Mouse (Mus musculus) kidney, postnatal 36 days (tissue): ENCODE results near the gene Oas1e.

Experiments
- DNase-seq, 2 experiments: peaks; one replicate each; pipeline ENCODE4 v3.0.0; 2021 to 2022; ENCODE audit warnings: mixed read lengths in 2 of 2

Oas1e gene

DNA sequence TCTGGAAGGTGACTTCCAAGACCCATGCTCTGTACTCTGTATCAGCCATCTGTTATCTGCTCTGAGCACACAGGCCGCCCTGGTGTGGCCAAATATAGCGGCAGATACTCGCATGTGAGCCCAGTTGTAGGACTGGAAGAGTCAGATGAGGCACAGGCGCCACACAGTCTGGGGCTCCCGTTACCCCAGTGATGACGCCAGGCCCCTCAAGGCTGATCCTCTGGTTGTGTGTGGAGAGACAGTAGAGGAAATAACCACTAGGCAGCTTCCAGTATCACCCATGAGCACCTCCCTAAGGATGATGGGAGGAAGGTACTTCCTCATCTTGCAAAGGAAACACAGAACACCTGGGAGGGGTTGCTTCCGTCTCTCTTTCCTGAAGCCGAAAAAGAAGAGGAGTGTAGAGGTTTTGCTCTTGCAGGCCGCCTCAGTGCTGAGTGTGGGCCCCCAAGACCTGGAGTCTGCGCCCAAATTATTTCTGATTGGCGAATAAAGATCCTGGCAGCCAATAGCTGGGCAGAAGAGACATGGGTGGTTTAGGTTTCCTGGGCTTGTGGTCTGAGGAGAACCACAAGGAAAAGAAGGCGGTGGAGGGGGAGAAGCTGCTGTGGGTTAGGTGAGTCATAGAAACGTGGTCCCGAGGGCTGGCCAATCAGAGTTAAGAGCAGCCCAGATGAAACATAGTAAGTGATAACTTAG, 19.9 kb downstream of the Oas1e start:
- DNase-seq: no peak

DNA sequence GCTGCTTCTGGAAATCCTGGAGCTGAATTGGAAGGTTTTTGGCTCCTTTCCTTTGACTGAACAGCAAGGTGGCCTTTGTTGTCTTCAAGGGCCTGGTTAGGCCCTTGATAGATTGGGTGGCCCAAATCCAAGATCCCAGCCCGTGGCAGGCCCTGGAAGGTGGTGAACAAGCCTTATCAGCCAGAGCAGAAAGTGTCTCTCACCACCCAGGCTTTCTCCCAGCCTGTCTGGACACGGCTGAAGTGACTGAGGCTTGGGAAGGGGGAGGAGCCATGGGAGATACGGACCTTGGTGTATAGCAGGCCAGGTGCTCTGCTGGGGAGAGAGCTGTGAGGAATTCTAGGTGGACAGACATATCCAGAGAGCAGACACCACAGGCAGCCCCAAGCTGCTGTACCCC, 25.9 kb downstream of the Oas1e start:
- no peak for DNase-seq

DNA sequence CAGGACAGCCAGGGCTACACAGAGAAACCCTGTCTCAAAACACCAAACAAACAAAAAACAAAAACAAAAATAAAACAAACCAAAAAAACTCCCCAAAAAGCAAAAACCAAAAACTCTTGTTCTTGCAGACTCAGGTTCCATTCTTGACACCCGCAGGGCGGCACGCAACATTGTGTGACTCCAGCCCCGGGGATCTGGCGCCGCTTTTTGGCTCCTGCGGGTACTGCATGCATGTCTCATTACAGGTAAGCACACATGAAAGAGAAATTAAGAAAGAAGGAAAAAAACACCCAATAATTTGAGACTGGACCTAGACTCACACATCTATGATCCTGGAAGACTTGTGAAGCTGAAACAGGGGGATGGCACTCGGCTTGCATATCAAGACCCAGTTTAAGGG, 30.3 kb downstream of the Oas1e start:
- DNase-seq: no peak

DNA sequence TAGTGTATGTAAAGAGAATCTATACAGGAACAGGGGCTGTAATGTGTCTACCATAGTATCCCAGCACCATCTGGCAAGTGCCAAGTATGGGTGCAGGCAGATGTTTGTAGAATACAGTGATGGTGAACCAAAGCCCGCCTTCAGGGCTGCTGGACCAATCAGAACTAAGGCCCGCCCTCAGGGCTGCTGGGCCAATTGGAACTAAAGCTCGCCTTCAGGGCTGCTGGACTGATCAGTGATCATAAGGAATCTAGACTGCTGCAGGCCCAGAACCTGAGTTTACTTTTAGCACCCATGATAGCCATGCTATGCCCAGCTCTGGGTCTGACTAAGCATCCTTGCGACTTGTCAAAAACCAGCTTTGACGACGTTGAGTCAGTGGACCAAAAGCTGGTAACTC, 33.4 kb downstream of the Oas1e start:
- peak in 1 of 2 experiments; percentile 5 for DNase-seq

DNA sequence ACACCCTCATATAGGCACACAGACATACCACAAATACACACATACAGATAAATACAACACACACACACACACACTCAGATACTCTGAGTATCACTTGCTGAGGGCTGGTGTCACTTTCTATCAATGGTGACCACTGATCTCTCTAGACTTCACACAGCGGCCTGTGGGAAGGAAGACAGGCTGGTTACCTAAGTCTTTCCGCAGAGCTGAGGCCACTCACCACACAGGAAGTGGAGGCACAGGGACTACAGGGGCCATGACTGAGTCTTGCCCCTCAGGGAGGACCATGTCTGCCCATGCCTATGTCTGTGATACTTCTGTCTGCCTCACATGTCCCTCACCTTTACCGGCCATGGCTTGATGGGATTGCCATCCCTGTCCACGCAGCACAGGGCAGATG, 41.1 kb downstream of the Oas1e start:
- no peak for DNase-seq

DNA sequence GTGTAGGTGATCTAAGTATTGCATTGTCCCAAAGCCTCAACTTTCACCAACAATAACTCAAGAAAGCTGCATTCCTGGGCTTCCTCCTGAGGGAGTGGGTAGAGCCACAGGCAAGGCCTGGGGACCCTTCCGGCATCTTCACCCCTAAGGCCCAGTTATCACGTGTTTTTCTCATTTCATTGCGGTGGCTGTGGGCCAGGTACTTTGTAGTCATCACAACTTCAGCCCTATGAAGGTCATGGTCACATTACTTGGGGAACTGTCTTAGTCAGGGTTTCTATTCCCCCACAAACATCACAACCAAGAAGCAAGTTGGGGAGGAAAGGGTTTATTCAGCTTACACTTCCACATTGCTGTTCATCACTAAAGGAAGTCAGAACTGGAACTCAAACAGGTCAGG, 42.5 kb downstream of the Oas1e start:
- DNase-seq: no peak

DNA sequence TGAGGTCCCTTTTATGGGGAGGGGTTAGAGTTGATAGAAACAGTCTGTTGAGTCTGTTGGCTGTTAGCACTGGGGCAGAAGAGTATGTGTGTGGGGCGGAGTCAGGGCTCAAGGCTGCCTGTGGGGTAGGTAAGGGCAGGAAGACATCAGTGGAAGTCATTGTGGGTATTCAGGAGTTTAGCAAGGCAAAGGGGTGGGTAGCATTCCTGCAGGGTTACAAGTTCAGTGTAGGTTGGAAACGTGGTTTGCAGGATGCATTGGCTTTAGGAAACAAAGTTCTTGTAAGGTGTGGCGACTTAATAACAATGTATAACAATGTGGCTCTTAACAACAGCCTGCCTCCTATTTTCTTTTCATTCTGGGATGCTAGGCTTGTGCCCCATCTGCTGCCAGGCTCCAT, 44.1 kb downstream of the Oas1e start:
- DNase-seq: no peak

DNA sequence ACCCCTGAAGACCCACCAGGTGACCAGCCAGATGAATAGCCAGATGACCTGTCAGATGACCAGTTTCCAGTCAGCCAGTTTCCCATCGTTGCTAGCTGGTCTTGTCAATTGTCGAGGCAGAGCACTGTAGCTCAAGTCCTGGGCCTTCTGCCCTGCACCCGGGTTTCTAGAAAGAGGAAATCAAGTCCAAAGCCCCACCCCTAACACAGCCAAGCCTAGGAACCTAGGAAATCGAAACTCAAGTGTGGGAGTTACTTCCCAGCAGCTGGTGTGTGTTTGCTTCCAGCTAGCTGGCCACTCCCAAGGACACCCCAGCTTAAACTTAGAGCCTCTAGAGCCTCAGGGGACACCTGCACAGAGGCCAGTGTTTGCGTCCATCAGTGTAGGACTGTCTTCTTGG, 45.6 kb downstream of the Oas1e start, which contains the start of gene Oas2:
Gene Oas2 (minus strand): TSS at position 166 of the 400 bp plus-strand sequence.
- DNase-seq: no peak

DNA sequence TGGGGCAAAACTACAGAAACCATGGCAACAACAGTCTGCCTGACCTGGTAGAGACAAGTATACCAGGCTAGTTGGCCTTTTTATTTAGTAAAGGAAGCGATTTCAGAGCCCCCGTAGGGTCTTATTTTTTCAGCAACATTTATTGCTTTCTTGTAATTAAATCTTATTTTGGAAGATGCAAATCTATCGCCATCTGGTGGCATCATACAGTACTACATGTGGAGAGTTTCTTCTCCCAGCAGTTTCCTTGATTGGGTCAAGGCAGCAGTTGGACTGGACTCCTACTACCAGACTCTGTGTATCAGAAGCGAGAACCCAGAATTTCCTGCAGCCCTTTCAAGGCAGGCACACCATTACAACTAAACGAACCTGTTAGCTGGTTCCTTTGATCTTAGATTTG, 48.9 kb downstream of the Oas1e start:
- DNase-seq: peak; percentile 39 to 68

DNA sequence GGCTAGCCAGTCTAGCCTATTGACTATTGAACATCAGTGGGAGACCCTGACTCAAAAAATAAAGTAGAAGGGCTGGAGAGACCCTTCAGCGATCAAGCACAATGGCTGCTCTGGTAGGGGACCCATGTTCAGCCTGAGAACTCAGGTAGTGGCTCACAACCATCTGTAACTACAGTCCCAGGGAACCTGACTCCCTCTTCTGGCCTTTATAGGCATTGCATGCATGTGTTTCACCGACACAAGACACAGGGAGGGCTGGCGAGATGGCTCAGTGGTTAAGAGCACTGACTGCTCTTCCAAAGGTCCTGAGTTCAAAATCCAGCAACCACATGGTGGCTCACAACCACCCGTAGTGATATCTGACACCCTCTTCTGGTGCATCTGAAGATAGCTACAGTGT, 53.2 kb downstream of the Oas1e start:
- DNase-seq: peak; percentile 11 to 52
